Mouse (Mus musculus) midbrain, embryonic 16.5 days (tissue): Measurements from ENCODE around the gene Nav1. TPM values are rescaled to one million over a fixed set of nuclear protein-coding genes. Genes with fewer than 3 reads are reported as not detected.

Experiments used
- ATAC-seq: fragments of 200-750 bp; cut with Nextera tagmentation; 2 replicates; pipeline ENCODE4 v1.8.0; 2017; ENCODE audit warnings: moderate TSS enrichment
- H3K27ac ChIP-seq: fragments of 300-500 bp; sonication (generic); 2 replicates; pipeline ENCODE4 v1.5.1; 2014; ENCODE audit warnings: mild to moderate bottlenecking, low read length, mixed read lengths
- H3K27me3 ChIP-seq: fragments of 300-500 bp; sonication (generic); 2 replicates; pipeline ENCODE4 v1.6.1; 2014; ENCODE audit warnings: low read depth, low read length, mixed read lengths; ENCODE audit not compliant: control insufficient read depth, insufficient read depth
- H3K36me3 ChIP-seq: fragments of 300-500 bp; sonication (generic); 2 replicates; pipeline ENCODE4 v1.6.1; 2014; ENCODE audit warnings: mild to moderate bottlenecking, low read length, moderate library complexity, mixed read lengths; ENCODE audit not compliant: control insufficient read depth, insufficient read depth
- H3K4me1 ChIP-seq: fragments of 300-500 bp; sonication (generic); 2 replicates; pipeline ENCODE4 v1.6.1; 2014; ENCODE audit warnings: mild to moderate bottlenecking, low read length, mixed read lengths; ENCODE audit not compliant: control insufficient read depth, insufficient read depth
- H3K4me2 ChIP-seq: fragments of 300-500 bp; sonication (generic); 2 replicates; pipeline ENCODE4 v1.6.1; 2014; ENCODE audit warnings: mild to moderate bottlenecking, low read length, mixed read lengths
- H3K4me3 ChIP-seq: fragments of 300-500 bp; sonication (generic); 2 replicates; pipeline ENCODE4 v1.5.1; 2014; ENCODE audit warnings: low read depth, mild to moderate bottlenecking, low read length, moderate library complexity, mixed read lengths
- H3K9ac ChIP-seq: fragments of 300-500 bp; sonication (generic); 2 replicates; pipeline ENCODE4 v1.6.1; 2014; ENCODE audit warnings: low read depth, low read length, mixed read lengths
- H3K9me3 ChIP-seq: fragments of 300-500 bp; sonication (generic); replicated peaks from 2 replicates; pipeline ENCODE4 v1.6.1; 2014; ENCODE audit warnings: mild to moderate bottlenecking, low read length, mixed read lengths; ENCODE audit not compliant: control insufficient read depth, poor library complexity, severe bottlenecking
- WGBS: fragments of 180-500 bp; shearing (Covaris S2); extraction: QIAGEN DNeasy Blood & Tissue Kit; methylation state at CpG from one replicate; pipeline ENCODE4 v1.1.7; 2014; 5-methylcytosine and 5-hydroxymethylcytosine counted together
- polyA plus RNA-seq: library from polyadenylated mRNA; unstranded; fragments of >200 nt; fragmentation: Nextera tagmentation; extraction: Ambion mirVana; gene quantifications from 2 replicates; pipeline ENCODE4 v1.2.1, GENCODE M21; 2015

Nav1 gene
- polyA plus RNA-seq, 1 experiment from 2014 or later, result 53.9 TPM

GRCm38 (mm10) chr1:135564660-135565519, 42.2 kb downstream of the Nav1 start:
- peak overlapping the region; percentile 52 for H3K9ac ChIP-seq
- no peak overlapping the region for H3K4me3 ChIP-seq
- peak overlapping the region; percentile 32; the same call in 1 of the 2 replicates for H3K4me2 ChIP-seq
- peak overlapping the region; percentile 85 for H3K27ac ChIP-seq
- 18% methylated on average over 10 of the region's 10 CpGs for WGBS
- H3K36me3 ChIP-seq, result no peaks in the 10 kb centered on the region
- no peaks in the 10 kb centered on the region for H3K9me3 ChIP-seq
- ATAC-seq, result peak; percentile 79
- H3K4me1 ChIP-seq, result peaks cover 57% of the 10 kb centered on the region
- no peaks in the 10 kb centered on the region for H3K27me3 ChIP-seq

- Histone ChIP-seq H3K36me3 (no peaks in the 10 kb centered on the region), H3K9me3 (no peaks in the 10 kb centered on the region), H3K27ac (peak overlapping the region; percentile 85), H3K4me1 (peaks cover 60% of the 10 kb centered on the region), H3K27me3 (no peaks in the 10 kb centered on the region), H3K9ac (no peak overlapping the region; the same call in 1 of the 2 replicates), H3K4me3 (no peak overlapping the region), H3K4me2 (no peak overlapping the region)
- ATAC-seq, result 0 out of 2 replicates have a peak, but pooled peaks have one; percentile 17
- WGBS, result 43% methylated on average over 9 of the region's 9 CpGs
These were observed 43.2 kb downstream of the Nav1 start for GRCm38 (mm10) chr1:135563781-135564414.

GRCm38 (mm10) chr1:135562982-135563650, 44.0 kb downstream of the Nav1 start:
- H3K4me3 ChIP-seq, result no peak overlapping the region
- peaks cover 60% of the 10 kb centered on the region for H3K4me1 ChIP-seq
- H3K9ac ChIP-seq, result no peak overlapping the region
- no peaks in the 10 kb centered on the region for H3K27me3 ChIP-seq
- WGBS, result 69% methylated on average over 8 of the region's 8 CpGs
- H3K4me2 ChIP-seq, result no peak overlapping the region
- H3K27ac ChIP-seq, result no peak overlapping the region
- no peaks in the 10 kb centered on the region for H3K36me3 ChIP-seq
- no peaks in the 10 kb centered on the region for H3K9me3 ChIP-seq
- no peak for ATAC-seq

- no peak overlapping the region for H3K4me2 ChIP-seq
- no peaks in the 10 kb centered on the region for H3K27me3 ChIP-seq
- ATAC-seq, result no peak
- no peaks in the 10 kb centered on the region for H3K36me3 ChIP-seq
- H3K9ac ChIP-seq, result no peak overlapping the region
- H3K27ac ChIP-seq, result no peak overlapping the region
- WGBS, result 23% methylated on average over 4 of the region's 4 CpGs
- H3K4me3 ChIP-seq, result no peak overlapping the region
- peaks cover 64% of the 10 kb centered on the region for H3K4me1 ChIP-seq
- H3K9me3 ChIP-seq, result no peaks in the 10 kb centered on the region
These were observed 45.0 kb downstream of the Nav1 start for GRCm38 (mm10) chr1:135562115-135562514.

- 23% methylated on average over 5 of the region's 6 CpGs for WGBS
- no peaks in the 10 kb centered on the region for H3K27me3 ChIP-seq
- no peak for ATAC-seq
- no peaks in the 10 kb centered on the region for H3K9me3 ChIP-seq
- H3K36me3 ChIP-seq, result no peaks in the 10 kb centered on the region
- H3K4me1 ChIP-seq, result peaks cover 70% of the 10 kb centered on the region
- H3K27ac ChIP-seq, result peak overlapping the region; percentile 9
- 0 out of 2 replicates have a peak overlapping the region, but pooled peaks have one; percentile 31 for H3K9ac ChIP-seq
- H3K4me2 ChIP-seq, result no peak overlapping the region
- H3K4me3 ChIP-seq, result no peak overlapping the region
These were observed 45.8 kb downstream of the Nav1 start for GRCm38 (mm10) chr1:135561282-135561681.

GRCm38 (mm10) chr1:135557976-135558375, 49.1 kb downstream of the Nav1 start:
- no peaks in the 10 kb centered on the region for H3K36me3 ChIP-seq
- H3K4me2 ChIP-seq, result no peak overlapping the region
- H3K4me3 ChIP-seq, result no peak overlapping the region
- 45% methylated on average over 6 of the region's 6 CpGs for WGBS
- H3K27ac ChIP-seq, result no peak overlapping the region
- H3K9me3 ChIP-seq, result no peaks in the 10 kb centered on the region
- no peak overlapping the region for H3K9ac ChIP-seq
- ATAC-seq, result no peak
- no peaks in the 10 kb centered on the region for H3K27me3 ChIP-seq
- peaks cover 67% of the 10 kb centered on the region for H3K4me1 ChIP-seq

- no peaks in the 10 kb centered on the region for H3K36me3 ChIP-seq
- H3K27ac ChIP-seq, result no peak overlapping the region
- no peak overlapping the region for H3K9ac ChIP-seq
- ATAC-seq, result no peak
- no peaks in the 10 kb centered on the region for H3K9me3 ChIP-seq
- H3K4me2 ChIP-seq, result no peak overlapping the region
- H3K4me1 ChIP-seq, result peaks cover 56% of the 10 kb centered on the region
- WGBS, result 71% methylated on average over 8 of the region's 8 CpGs
- no peak overlapping the region for H3K4me3 ChIP-seq
- H3K27me3 ChIP-seq, result no peaks in the 10 kb centered on the region
These were observed 51.2 kb downstream of the Nav1 start for GRCm38 (mm10) chr1:135555885-135556284.

GRCm38 (mm10) chr1:135554632-135555260, 52.3 kb downstream of the Nav1 start:
- ATAC-seq, result no peak
- H3K4me3 ChIP-seq, result no peak overlapping the region
- H3K27me3 ChIP-seq, result no peaks in the 10 kb centered on the region
- no peak overlapping the region for H3K9ac ChIP-seq
- H3K4me2 ChIP-seq, result no peak overlapping the region
- 19% methylated on average over 17 of the region's 17 CpGs for WGBS
- H3K27ac ChIP-seq, result peak overlapping the region; percentile 6; the same call in 1 of the 2 replicates
- no peaks in the 10 kb centered on the region for H3K9me3 ChIP-seq
- H3K4me1 ChIP-seq, result peaks cover 48% of the 10 kb centered on the region
- no peaks in the 10 kb centered on the region for H3K36me3 ChIP-seq
